Mouse (Mus musculus) spleen, adult 2 months (tissue): ENCODE data around the gene Lefty2. TPM values are rescaled to one million over a fixed set of nuclear protein-coding genes. Genes with fewer than 3 reads are reported as not detected.

Experiments
- DNase-seq, 2 experiments: peaks; one replicate each; pipeline versions ENCODE4 v3.0.0 to v3.0.0-alpha.2; 2012 to 2021; ENCODE audit warnings: low spot score in 2 of 2, low read depth in 1 of 2
- H3K27ac ChIP-seq: fragments of 200-500 bp; 2 replicates; pipeline ENCODE4 v1.5.1; 2012; ENCODE audit warnings: low read length, inconsistent platforms; ENCODE audit not compliant: insufficient read depth
- H3K27me3 ChIP-seq: fragments of 200-500 bp; 2 replicates; pipeline ENCODE4 v1.6.1; 2012; ENCODE audit warnings: mild to moderate bottlenecking, moderate library complexity, low read length, inconsistent platforms; ENCODE audit not compliant: control insufficient read depth, insufficient read depth
- H3K36me3 ChIP-seq: fragments of 200-500 bp; 2 replicates; pipeline ENCODE4 v1.6.1; 2012; ENCODE audit warnings: mild to moderate bottlenecking, low read length, inconsistent platforms; ENCODE audit not compliant: control insufficient read depth, insufficient read depth
- H3K4me1 ChIP-seq: fragments of 200-500 bp; 2 replicates; pipeline ENCODE4 v1.6.1; 2011; ENCODE audit warnings: inconsistent platforms; ENCODE audit not compliant: control insufficient read depth, insufficient read depth, insufficient read length
- H3K4me3 ChIP-seq: fragments of 200-500 bp; 2 replicates; pipeline ENCODE4 v1.5.1; 2011; ENCODE audit warnings: mild to moderate bottlenecking, inconsistent platforms; ENCODE audit not compliant: insufficient read depth, insufficient read length; ENCODE audit errors: extremely low read depth
- CTCF ChIP-seq: fragments of 200-500 bp; IDR thresholded peaks from 2 replicates; pipeline ENCODE4 v1.5.1; 2011; ENCODE audit warnings: mild to moderate bottlenecking, inconsistent platforms; ENCODE audit not compliant: insufficient read depth, insufficient read length, insufficient replicate concordance; ENCODE audit errors: extremely low read depth
- POLR2A ChIP-seq: fragments of 200-500 bp; IDR thresholded peaks from 2 replicates; pipeline ENCODE4 v1.6.1; 2011; ENCODE audit warnings: low read depth, low read length, inconsistent platforms
- WGBS: fragments of 180-500 bp; shearing (Covaris S2); methylation state at CpG from one replicate; pipeline ENCODE4 v1.1.7; 2018; 5-methylcytosine and 5-hydroxymethylcytosine counted together
- polyA plus RNA-seq: library from polyadenylated mRNA; depleted of rRNA; stranded (reverse); fragments of >200 nt; gene quantifications from 2 replicates; pipeline ENCODE4 v1.2.3, GENCODE M21; 2012; rRNA removed

Lefty2 gene
- polyA plus RNA-seq, 1 experiment, result not detected

DNA sequence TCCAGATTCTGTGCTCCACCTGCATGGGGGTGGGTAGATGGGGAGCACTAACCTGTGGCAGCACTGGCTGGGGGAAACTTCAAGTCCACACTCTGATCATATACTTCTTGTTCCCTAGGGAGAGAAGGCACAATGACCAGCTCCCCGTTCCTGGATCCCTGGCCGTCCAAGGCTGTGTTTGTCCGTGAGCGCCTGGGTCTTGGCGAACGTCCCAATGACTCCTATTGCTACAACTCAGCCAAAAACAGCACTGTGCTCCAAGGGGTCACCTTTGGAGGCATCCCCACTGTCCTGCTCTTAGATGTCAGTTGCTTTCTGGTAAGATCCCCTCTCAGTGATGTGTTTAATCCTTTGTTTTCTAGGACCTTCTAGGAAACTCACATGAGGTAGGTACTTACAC is 53.5 kb downstream of the Lefty2 start:
- no peak overlapping the region for H3K4me3 ChIP-seq
- DNase-seq, result no peak
- peaks cover 19% of the 10 kb centered on the region for H3K36me3 ChIP-seq
- TF ChIP-seq POLR2A, result no peak
- no peak for TF ChIP-seq CTCF
- H3K4me1 ChIP-seq, result peaks cover 17% of the 10 kb centered on the region; the same call in 1 of the 2 replicates
- no peaks in the 10 kb centered on the region for H3K27me3 ChIP-seq
- H3K27ac ChIP-seq, result no peak overlapping the region
- WGBS, result 95% methylated on average over 6 of the region's 6 CpGs

Other genes with a start within 250 kb of the Lefty2 start
- 0.04 TPM in 1 of 2 replicates, not detected in the other for gene Mixl1, start 196.1 kb upstream of the Lefty2 start, polyA plus RNA-seq
- gene Acbd3, start 167.1 kb upstream of the Lefty2 start, polyA plus RNA-seq, result 7.3 and 8.2 TPM in 2 replicates
- 361 and 391 TPM in 2 replicates for gene H3f3a, start 79.2 kb upstream of the Lefty2 start, polyA plus RNA-seq
- gene Sde2, start 42.0 kb upstream of the Lefty2 start, polyA plus RNA-seq, result 7.1 and 9.3 TPM in 2 replicates
- 41.7 and 53.9 TPM in 2 replicates for gene Pycr2, start 11.2 kb downstream of the Lefty2 start, polyA plus RNA-seq
- 10.9 and 16.8 TPM in 2 replicates for gene Lefty1, start 41.9 kb downstream of the Lefty2 start, polyA plus RNA-seq
- gene Tmem63a, start 49.2 kb downstream of the Lefty2 start, polyA plus RNA-seq, result 38.6 and 42.5 TPM in 2 replicates
- gene Ephx1, start 127.8 kb downstream of the Lefty2 start, polyA plus RNA-seq, result 50.5 and 52.2 TPM in 2 replicates
- 0.04 TPM in 1 of 2 replicates, not detected in the other for gene 9130409I23Rik, start 158.1 kb downstream of the Lefty2 start, polyA plus RNA-seq